Mouse (Mus musculus) embryonic stem cell, embryonic (primary cell): ENCODE data around the gene Vmn1r20.
"Not testable (repeated sequence)": the region's sequence is repeated elsewhere in the genome, so short reads cannot be mapped to it uniquely, and the experiment has no call there.

Source experiments
- CTCF ChIA-PET, 4 experiments: fragments of 300-600 bp in 2 of 4; fragments of 350-600 bp in 2 of 4; sonication (Branson Sonifier 250); formaldehyde crosslinking; loops; one replicate each; lab custom pipeline; 2022; ENCODE audit warnings: inconsistent platforms in 2 of 4; lab: Charles Lee
- POLR2A ChIA-PET, 4 experiments: fragments of 300-600 bp in 2 of 4; fragments of 350-600 bp in 2 of 4; sonication (Branson Sonifier 250); formaldehyde crosslinking; loops; one replicate each; lab custom pipeline; 2022; ENCODE audit warnings: antibody characterized with exemption in 4 of 4, inconsistent platforms in 1 of 4; lab: Charles Lee

Vmn1r20 gene

DNA sequence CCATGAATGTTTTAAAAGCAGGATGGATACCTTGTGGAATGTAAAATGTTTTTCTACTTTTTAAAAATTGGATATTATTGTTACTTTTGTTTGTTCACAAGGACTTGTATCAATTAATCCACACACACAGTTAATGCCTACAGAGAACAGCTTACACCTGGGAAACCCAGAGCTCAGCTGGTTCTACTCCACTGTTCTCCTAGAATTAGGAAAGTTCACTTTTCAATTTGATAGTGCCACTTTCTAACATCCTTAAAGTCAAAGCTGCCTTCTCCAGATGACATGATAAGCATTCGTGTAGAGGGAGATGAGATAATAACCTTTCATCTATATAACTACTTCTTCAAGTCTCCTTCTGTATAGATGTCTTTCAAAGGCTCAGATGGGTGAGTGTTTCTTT, at the start of gene Vmn1r20:
Vmn1r20 (plus strand) TSS at position 301 of the 400 bp plus-strand sequence.
- ChIA-PET POLR2A (no interaction called here), CTCF (no interaction called here)

DNA sequence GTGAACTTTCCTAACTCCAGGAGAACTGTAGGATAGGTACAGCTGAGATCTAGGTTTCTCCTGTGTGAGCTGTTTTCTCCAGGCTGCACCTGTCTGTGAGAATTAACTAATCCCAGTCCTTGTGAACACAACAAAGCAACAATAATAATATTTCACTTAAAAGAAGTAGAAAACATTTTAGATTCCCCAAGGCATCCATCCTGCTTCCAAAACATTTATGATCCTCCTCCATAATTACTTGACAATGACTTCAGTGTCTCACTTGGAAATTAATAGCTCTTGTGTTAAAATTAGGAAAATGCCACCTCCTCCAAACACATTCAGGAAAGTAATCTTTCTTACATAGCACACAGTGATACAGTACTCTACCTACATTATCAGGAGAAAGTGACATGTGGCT, 33.0 kb upstream of the Vmn1r20 start, which contains the start of gene Vmn1r18:
Vmn1r18 (minus strand) TSS at position 101 of the 400 bp plus-strand sequence.
- ChIA-PET POLR2A (no interaction called here), CTCF (no interaction called here)

GRCm38 (mm10) chr6:57403480-57403879, 25.2 kb upstream of the Vmn1r20 start, which contains the start of gene Vmn1r19:
Gene Vmn1r19, plus strand, starts transcription at chr6:57403780.
- POLR2A ChIA-PET, CTCF ChIA-PET: not testable (repeated sequence)

DNA sequence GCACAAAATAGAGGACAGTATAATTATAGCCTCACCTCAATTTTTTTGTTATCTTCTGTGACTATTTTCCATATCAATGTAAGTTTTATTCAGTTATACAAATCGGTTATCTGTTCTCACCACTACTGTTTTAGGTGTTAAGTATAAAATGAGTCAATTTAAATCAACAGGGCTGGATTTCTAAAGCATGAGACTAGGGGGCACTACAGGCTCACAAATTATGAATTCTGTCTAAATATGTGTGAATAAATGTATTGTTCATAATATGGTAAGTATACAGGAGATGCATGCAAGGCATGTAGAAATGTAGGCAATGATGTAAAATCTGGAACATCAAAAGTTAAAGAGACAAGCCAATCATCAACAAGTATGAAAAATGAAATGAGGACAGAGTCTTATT, 2.5 kb downstream of the Vmn1r20 start:
- POLR2A ChIA-PET: no interaction called here
- CTCF ChIA-PET: no interaction called here

DNA sequence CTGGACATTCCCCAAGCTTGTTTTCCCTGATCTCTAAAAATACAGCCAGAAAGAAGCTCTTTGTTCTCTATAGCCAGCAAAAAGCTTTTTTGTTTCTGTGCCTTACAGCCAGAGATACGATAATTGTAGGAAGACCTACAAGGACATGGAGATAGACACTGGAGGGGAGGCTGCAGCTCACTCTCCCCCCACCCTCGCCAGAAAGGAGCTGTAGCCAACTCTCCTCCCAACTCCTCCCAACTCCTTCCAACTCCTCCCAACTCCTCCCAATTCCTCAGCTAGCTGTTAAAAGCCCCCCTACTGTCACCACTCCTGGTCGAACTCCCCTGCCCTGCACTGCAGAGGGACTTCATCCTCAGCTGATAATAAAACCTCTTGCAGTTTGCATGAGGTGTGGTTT, 39.4 kb downstream of the Vmn1r20 start:
- POLR2A ChIA-PET: not testable (repeated sequence)
- CTCF ChIA-PET: interaction anchor here in 1 of 4 experiments (0.6 kb wide), 1 partner anchor 221 kb away, joined by 5 read pairs; no protein-coding TSS in a partner anchor
